Mouse (Mus musculus) embryonic facial prominence, embryonic 11.5 days (tissue): Measurements from ENCODE around the gene Gnmt. TPM values are rescaled to one million over a fixed set of nuclear protein-coding genes. Genes with fewer than 3 reads are reported as not detected.
"Not testable (repeated sequence)": the region's sequence is repeated elsewhere in the genome, so short reads cannot be mapped to it uniquely, and the experiment has no call there.

Source experiments
- ATAC-seq: fragments of 200-750 bp; cut with Nextera tagmentation; replicated peaks from 2 replicates; pipeline ENCODE4 v1.8.0; 2017; ENCODE audit warnings: low read depth; ENCODE audit not compliant: insufficient number of reproducible peaks, low FRiP score, low TSS enrichment
- DNase-seq: peaks from one replicate; pipeline ENCODE4 v3.0.0-alpha.2; 2015; ENCODE audit warnings: low spot score
- H3K27ac ChIP-seq: fragments of 300-500 bp; sonication (generic); replicated peaks from 2 replicates; pipeline ENCODE4 v1.5.1; 2014; ENCODE audit warnings: mild to moderate bottlenecking, low read depth, low read length, control low read depth
- H3K27me3 ChIP-seq: fragments of 300-500 bp; sonication (generic); 2 replicates; pipeline ENCODE4 v1.6.1; 2014; ENCODE audit warnings: mild to moderate bottlenecking, low read length, moderate library complexity, mixed read lengths; ENCODE audit not compliant: control insufficient read depth, insufficient read depth
- H3K36me3 ChIP-seq: fragments of 300-500 bp; sonication (generic); replicated peaks from 2 replicates; pipeline ENCODE4 v1.6.1; 2014; ENCODE audit warnings: low read depth, mild to moderate bottlenecking, low read length, moderate library complexity, mixed read lengths; ENCODE audit not compliant: control insufficient read depth, insufficient read depth
- H3K4me1 ChIP-seq: fragments of 300-500 bp; sonication (generic); 2 replicates; pipeline ENCODE4 v1.6.1; 2014; ENCODE audit warnings: low read length, mixed read lengths; ENCODE audit not compliant: control insufficient read depth, insufficient read depth
- H3K4me2 ChIP-seq: fragments of 300-500 bp; sonication (generic); 2 replicates; pipeline ENCODE4 v1.6.1; 2014; ENCODE audit warnings: low read depth, mild to moderate bottlenecking, control low read depth, low read length, moderate library complexity
- H3K4me3 ChIP-seq: fragments of 300-500 bp; sonication (generic); 2 replicates; pipeline ENCODE4 v1.5.1; 2014; ENCODE audit warnings: low read depth, low read length, control low read depth
- H3K9ac ChIP-seq: fragments of 300-500 bp; sonication (generic); replicated peaks from 2 replicates; pipeline ENCODE4 v1.6.1; 2014; ENCODE audit warnings: mild to moderate bottlenecking, control low read depth, low read length
- H3K9me3 ChIP-seq: fragments of 300-500 bp; sonication (generic); replicated peaks from 2 replicates; pipeline ENCODE4 v1.6.1; 2016; ENCODE audit warnings: mild to moderate bottlenecking, low read length, inconsistent platforms, mixed read lengths; ENCODE audit not compliant: control insufficient read depth
- WGBS: fragments of 180-500 bp; shearing (Covaris S2); extraction: QIAGEN DNeasy Blood & Tissue Kit; methylation state at CpG from one replicate; pipeline ENCODE4 v1.1.7; 2014; 5-methylcytosine and 5-hydroxymethylcytosine counted together
- polyA plus RNA-seq: library from polyadenylated mRNA; unstranded; fragments of >200 nt; fragmentation: Nextera tagmentation; extraction: Ambion mirVana; gene quantifications from 2 replicates; pipeline ENCODE4 v1.2.1, GENCODE M21; 2014

Gene Gnmt
- polyA plus RNA-seq, 1 experiment from 2014 or later: 0.62 TPM

- Histone ChIP-seq H3K27ac (no peak overlapping the region), H3K4me3 (peak overlapping the region; percentile 84), H3K27me3 (no peaks in the 10 kb centered on the region), H3K9me3 (no peaks in the 10 kb centered on the region), H3K4me2 (peak overlapping the region; percentile 93), H3K4me1 (no peaks in the 10 kb centered on the region; the same call in 1 of the 2 replicates), H3K36me3 (peaks cover 6% of the 10 kb centered on the region), H3K9ac (peak overlapping the region; percentile 86)
- no peak for DNase-seq
- no peak for ATAC-seq
- 59% methylated on average over 17 of the region's 17 CpGs for WGBS
Measured at GRCm38 (mm10) chr17:46771616-46772015, 42.6 kb upstream of the Gnmt start.

GRCm38 (mm10) chr17:46771025-46771424 lies 42.1 kb upstream of the Gnmt start:
- Histone ChIP-seq H3K9me3 (no peaks in the 10 kb centered on the region), H3K4me3 (no peak overlapping the region), H3K4me2 (no peak overlapping the region), H3K36me3 (peaks cover 4% of the 10 kb centered on the region; the same call in 1 of the 2 replicates), H3K27me3 (no peaks in the 10 kb centered on the region), H3K27ac (no peak overlapping the region), H3K9ac (no peak overlapping the region), H3K4me1 (no peaks in the 10 kb centered on the region; the same call in 1 of the 2 replicates)
- ATAC-seq (no peak), DNase-seq (no peak)
- WGBS: 81% methylated on average over 4 of the region's 4 CpGs

- no peak overlapping the region for H3K9ac ChIP-seq
- no peaks in the 10 kb centered on the region for H3K9me3 ChIP-seq
- WGBS: 88% methylated on average over 11 of the region's 11 CpGs
- H3K27me3 ChIP-seq: no peaks in the 10 kb centered on the region
- no peak overlapping the region for H3K4me2 ChIP-seq
- no peak overlapping the region for H3K27ac ChIP-seq
- no peak overlapping the region for H3K4me3 ChIP-seq
- no peaks in the 10 kb centered on the region; the same call in 1 of the 2 replicates for H3K36me3 ChIP-seq
- ATAC-seq: no peak
- H3K4me1 ChIP-seq: no peaks in the 10 kb centered on the region; the same call in 1 of the 2 replicates
- no peak for DNase-seq
Measured at GRCm38 (mm10) chr17:46770546-46770945, 41.6 kb upstream of the Gnmt start.

GRCm38 (mm10) chr17:46767868-46768267 lies 38.9 kb upstream of the Gnmt start:
- ATAC-seq: no peak
- Histone ChIP-seq H3K4me1 (no peaks in the 10 kb centered on the region; the same call in 1 of the 2 replicates), H3K4me3 (no peak overlapping the region), H3K9me3 (no peaks in the 10 kb centered on the region), H3K27me3 (no peaks in the 10 kb centered on the region), H3K4me2 (no peak overlapping the region), H3K27ac (no peak overlapping the region), H3K36me3 (no peaks in the 10 kb centered on the region), H3K9ac (no peak overlapping the region; the same call in 1 of the 2 replicates)
- no peak for DNase-seq
- WGBS: 46% methylated on average over 8 of the region's 8 CpGs

- H3K4me3 ChIP-seq, H3K4me2 ChIP-seq, H3K4me1 ChIP-seq, H3K27ac ChIP-seq, H3K9ac ChIP-seq, DNase-seq, H3K27me3 ChIP-seq, H3K36me3 ChIP-seq, H3K9me3 ChIP-seq, ATAC-seq: not testable (repeated sequence)
- WGBS: 70% methylated on average over 8 of the region's 9 CpGs
Measured at GRCm38 (mm10) chr17:46764916-46765315, 35.9 kb upstream of the Gnmt start.

- DNase-seq (no peak), ATAC-seq (0 out of 2 replicates have a peak, but pooled peaks have one; percentile 56)
- 60% methylated on average over 2 of the region's 2 CpGs for WGBS
- Histone ChIP-seq H3K27ac (no peak within 1 kb of the TSS), H3K36me3 (no peaks in the 10 kb centered on the region), H3K4me1 (no peaks in the 10 kb centered on the region), H3K4me2 (no peak within 1 kb of the TSS), H3K9me3 (no peaks in the 10 kb centered on the region), H3K4me3 (no peak within 1 kb of the TSS), H3K9ac (no peak within 1 kb of the TSS), H3K27me3 (no peaks in the 10 kb centered on the region)
Measured at GRCm38 (mm10) chr17:46763544-46763943, 34.6 kb upstream of the Gnmt start, which contains the start of gene Ptcra. Ptcra (minus strand) TSS chr17:46763712.

GRCm38 (mm10) chr17:46758753-46759152 lies 29.8 kb upstream of the Gnmt start:
- Histone ChIP-seq H3K9ac (no peak overlapping the region), H3K36me3 (no peaks in the 10 kb centered on the region), H3K4me3 (no peak overlapping the region), H3K27ac (no peak overlapping the region), H3K27me3 (no peaks in the 10 kb centered on the region), H3K4me2 (no peak overlapping the region), H3K9me3 (no peaks in the 10 kb centered on the region), H3K4me1 (no peaks in the 10 kb centered on the region)
- ATAC-seq: no peak
- no peak for DNase-seq
- 80% methylated on average over 12 of the region's 12 CpGs for WGBS

- ATAC-seq (peak; percentile 98), DNase-seq (peak; percentile 98)
- H3K27me3 ChIP-seq: no peaks in the 10 kb centered on the region
- H3K27ac ChIP-seq: peak within 1 kb of the TSS; percentile 78
- peak within 1 kb of the TSS; percentile 73 for H3K4me3 ChIP-seq
- H3K36me3 ChIP-seq: no peaks in the 10 kb centered on the region
- peak within 1 kb of the TSS; percentile 50 for H3K4me2 ChIP-seq
- peak within 1 kb of the TSS; percentile 71 for H3K9ac ChIP-seq
- H3K4me1 ChIP-seq: no peaks in the 10 kb centered on the region
- WGBS: under 1% methylated on average over 58 of the region's 58 CpGs
- no peaks in the 10 kb centered on the region for H3K9me3 ChIP-seq
Measured at GRCm38 (mm10) chr17:46751794-46752556, 23.0 kb upstream of the Gnmt start, which contains the start of gene Cnpy3. Cnpy3 (minus strand) TSS chr17:46752214.
